Mouse (Mus musculus) urinary bladder, postnatal 10 days (tissue): ENCODE measurements around the gene Zkscan3.

Experiments
- DNase-seq: peaks from one replicate; pipeline ENCODE4 v3.0.0; 2022; ENCODE audit warnings: low spot score

Zkscan3 gene

GRCm38 (mm10) chr13:21402287-21402846, at the start of gene Zkscan3:
TSS of gene Zkscan3 (minus strand) at chr13:21402755.
- peak; percentile 25 for DNase-seq

- no peak for DNase-seq
These were observed 45.5 kb upstream of the Zkscan3 start for GRCm38 (mm10) chr13:21447856-21448614.

GRCm38 (mm10) chr13:21446796-21447195, 44.2 kb upstream of the Zkscan3 start:
- no peak for DNase-seq

GRCm38 (mm10) chr13:21441207-21441572, 38.6 kb upstream of the Zkscan3 start:
- no peak for DNase-seq

- peak; percentile 14 for DNase-seq
These were observed 38.1 kb upstream of the Zkscan3 start, which contains the start of gene Pgbd1 for GRCm38 (mm10) chr13:21440503-21441206. TSS of gene Pgbd1 (minus strand) at chr13:21441058.

- DNase-seq, result no peak
These were observed 32.9 kb upstream of the Zkscan3 start for GRCm38 (mm10) chr13:21435476-21435875.

- no peak for DNase-seq
These were observed 25.1 kb upstream of the Zkscan3 start for GRCm38 (mm10) chr13:21427631-21428030.

GRCm38 (mm10) chr13:21423301-21423700, 20.7 kb upstream of the Zkscan3 start:
- no peak for DNase-seq

- no peak for DNase-seq
These were observed 16.3 kb upstream of the Zkscan3 start for GRCm38 (mm10) chr13:21418865-21419264.

- no peak for DNase-seq
These were observed 14.9 kb upstream of the Zkscan3 start for GRCm38 (mm10) chr13:21417298-21418010.

GRCm38 (mm10) chr13:21415750-21416149, 13.2 kb upstream of the Zkscan3 start:
- no peak for DNase-seq

- DNase-seq, result no peak
These were observed 12.7 kb upstream of the Zkscan3 start for GRCm38 (mm10) chr13:21415266-21415665.

- DNase-seq, result no peak
These were observed 12.0 kb upstream of the Zkscan3 start for GRCm38 (mm10) chr13:21414231-21415212.

GRCm38 (mm10) chr13:21408805-21409459, 6.4 kb upstream of the Zkscan3 start:
- no peak for DNase-seq

- peak; percentile 36 for DNase-seq
These were observed 5.6 kb upstream of the Zkscan3 start for GRCm38 (mm10) chr13:21407969-21408804.

- no peak for DNase-seq
These were observed 4.8 kb upstream of the Zkscan3 start for GRCm38 (mm10) chr13:21407341-21407740.

- DNase-seq, result no peak
These were observed 293 bp upstream of the Zkscan3 start for GRCm38 (mm10) chr13:21402848-21403247.

- no peak for DNase-seq
These were observed 794 bp downstream of the Zkscan3 start for GRCm38 (mm10) chr13:21401636-21402286.

- DNase-seq, result no peak
These were observed 1.4 kb downstream of the Zkscan3 start for GRCm38 (mm10) chr13:21401166-21401565.
